Mouse (Mus musculus) myocyte (in vitro differentiated cells): ENCODE results near the gene Gm9837.

ENCODE experiments used
- CEBPB ChIP-seq: IDR thresholded peaks from 2 replicates; pipeline ENCODE4 v1.6.1; 2011; ENCODE audit warnings: mild to moderate bottlenecking, moderate library complexity; ENCODE audit not compliant: poor library complexity, insufficient read depth, severe bottlenecking
- E2F4 ChIP-seq: IDR thresholded peaks from one replicate; pipeline ENCODE4 v1.6.1; 2011; ENCODE audit warnings: mild to moderate bottlenecking, control low read depth, moderate library complexity; ENCODE audit not compliant: insufficient read depth
- MAX ChIP-seq: IDR thresholded peaks from one replicate; pipeline ENCODE4 v1.6.1; 2011; ENCODE audit warnings: low read depth, mild to moderate bottlenecking, control low read depth
- MYOD1 ChIP-seq, 3 experiments: IDR thresholded peaks; one replicate each; pipeline ENCODE4 v1.6.1; 2011; ENCODE audit warnings: control low read depth in 2 of 3, low read depth in 2 of 3, mild to moderate bottlenecking in 2 of 3, moderate library complexity in 1 of 3; ENCODE audit not compliant: insufficient read length in 2 of 3, control insufficient read depth in 1 of 3
- MYOG ChIP-seq, 3 experiments: IDR thresholded peaks; one replicate each; pipeline ENCODE4 v1.6.1; 2011; ENCODE audit warnings: control low read depth in 2 of 3, low read depth in 2 of 3, mild to moderate bottlenecking in 2 of 3; ENCODE audit not compliant: insufficient read length in 2 of 3, control insufficient read depth in 1 of 3, insufficient read depth in 1 of 3
- POLR2A ChIP-seq: IDR thresholded peaks from one replicate; pipeline ENCODE4 v1.6.1; 2011; ENCODE audit warnings: low read depth, mild to moderate bottlenecking, control low read depth, moderate library complexity; ENCODE audit not compliant: insufficient read length
- POLR2AphosphoS2 ChIP-seq: IDR thresholded peaks from one replicate; pipeline ENCODE4 v1.6.1; 2011; ENCODE audit warnings: low read depth, control low read depth; ENCODE audit not compliant: insufficient read length
- REST ChIP-seq: IDR thresholded peaks from one replicate; pipeline ENCODE4 v1.6.1; 2011; ENCODE audit warnings: mild to moderate bottlenecking, control low read depth, moderate library complexity; ENCODE audit not compliant: insufficient read depth, insufficient read length
- SRF ChIP-seq: IDR thresholded peaks from one replicate; pipeline ENCODE4 v1.6.1; 2011; ENCODE audit warnings: low read depth; ENCODE audit not compliant: control insufficient read depth, insufficient read length
- TCF12 ChIP-seq: IDR thresholded peaks from one replicate; pipeline ENCODE4 v1.6.1; 2011; ENCODE audit warnings: mild to moderate bottlenecking, control low read depth; ENCODE audit not compliant: poor library complexity, insufficient read depth, severe bottlenecking
- TCF3 ChIP-seq: IDR thresholded peaks from one replicate; pipeline ENCODE4 v1.6.1; 2011; ENCODE audit warnings: low read depth, control low read depth; ENCODE audit not compliant: insufficient read length
- USF1 ChIP-seq: IDR thresholded peaks from one replicate; pipeline ENCODE4 v1.6.1; 2011; ENCODE audit warnings: low read depth, mild to moderate bottlenecking, control low read depth, moderate library complexity

- TF ChIP-seq POLR2A (no peak), MYOG (IDR thresholded peaks at IDR 0.05; ENCODE audit: control insufficient read depth in 1 of 3, insufficient read depth in 1 of 3, insufficient read length in 2 of 3, low read depth in 2 of 3) (no peak), MAX (no peak), MYOD1 (IDR thresholded peaks at IDR 0.05; ENCODE audit: control insufficient read depth in 1 of 3, insufficient read length in 2 of 3, low read depth in 2 of 3) (no peak), USF1 (no peak), TCF12 (no peak), E2F4 (no peak), POLR2AphosphoS2 (no peak), CEBPB (no peak), SRF (no peak), TCF3 (no peak), REST (no peak)
These were observed 2.4 kb upstream of the Gm9837 start for GRCm38 (mm10) chr11:53472709-53473108.
